Mouse (Mus musculus) heart, embryonic 10.5 days (tissue): ENCODE data around the gene Txndc2. TPM values are rescaled to one million over a fixed set of nuclear protein-coding genes. Genes with fewer than 3 reads are reported as not detected.
"Not testable (repeated sequence)": the region's sequence is repeated elsewhere in the genome, so short reads cannot be mapped to it uniquely, and the experiment has no call there.

Experiments
- DNase-seq: peaks from one replicate; pipeline ENCODE4 v3.0.0-alpha.2; 2017; ENCODE audit warnings: low spot score
- H3K27ac ChIP-seq: fragments of 300-500 bp; sonication (generic); 2 replicates; pipeline ENCODE4 v1.5.1; 2016; ENCODE audit warnings: mild to moderate bottlenecking
- H3K27me3 ChIP-seq: fragments of 300-500 bp; sonication (generic); 2 replicates; pipeline ENCODE4 v1.6.1; 2016; ENCODE audit warnings: mild to moderate bottlenecking; ENCODE audit not compliant: poor library complexity, insufficient read depth, severe bottlenecking
- H3K36me3 ChIP-seq: fragments of 300-500 bp; sonication (generic); 2 replicates; pipeline ENCODE4 v1.6.1; 2016; ENCODE audit warnings: mild to moderate bottlenecking, moderate library complexity
- H3K4me1 ChIP-seq: fragments of 300-500 bp; sonication (generic); 2 replicates; pipeline ENCODE4 v1.6.1; 2016; ENCODE audit warnings: mild to moderate bottlenecking
- H3K4me3 ChIP-seq: fragments of 300-500 bp; sonication (generic); 2 replicates; pipeline ENCODE4 v1.5.1; 2016; ENCODE audit warnings: mild to moderate bottlenecking, moderate library complexity
- H3K9me3 ChIP-seq: fragments of 300-500 bp; sonication (generic); 2 replicates; pipeline ENCODE4 v1.6.1; 2016; ENCODE audit warnings: mild to moderate bottlenecking, moderate library complexity
- WGBS: fragments of 180-500 bp; shearing (Covaris S2); methylation state at CpG from one replicate; pipeline ENCODE4 v1.1.7; 2016; 5-methylcytosine and 5-hydroxymethylcytosine counted together
- polyA plus RNA-seq: library from polyadenylated mRNA; unstranded; fragments of >200 nt; fragmentation: Nextera tagmentation; extraction: Ambion mirVana; gene quantifications from 2 replicates; pipeline ENCODE4 v1.2.1, GENCODE M21; 2016

The Txndc2 gene
- polyA plus RNA-seq, 1 experiment from 2014 or later, result not detected

- Histone ChIP-seq H3K27me3 (no peaks in the 10 kb centered on the region), H3K27ac (no peak overlapping the region), H3K36me3 (0 out of 2 replicates have a peak, but pooled peaks cover 7% of the 10 kb centered on the region), H3K4me3 (no peak overlapping the region), H3K4me1 (peaks cover 17% of the 10 kb centered on the region), H3K9me3 (no peaks in the 10 kb centered on the region)
- 75% methylated on average over 9 of the region's 9 CpGs for whole genome bisulfite sequencing
- no peak for DNase-seq
These were observed 6.6 kb upstream of the Txndc2 start for GRCm38 (mm10) chr17:65648371-65649174.

DNA sequence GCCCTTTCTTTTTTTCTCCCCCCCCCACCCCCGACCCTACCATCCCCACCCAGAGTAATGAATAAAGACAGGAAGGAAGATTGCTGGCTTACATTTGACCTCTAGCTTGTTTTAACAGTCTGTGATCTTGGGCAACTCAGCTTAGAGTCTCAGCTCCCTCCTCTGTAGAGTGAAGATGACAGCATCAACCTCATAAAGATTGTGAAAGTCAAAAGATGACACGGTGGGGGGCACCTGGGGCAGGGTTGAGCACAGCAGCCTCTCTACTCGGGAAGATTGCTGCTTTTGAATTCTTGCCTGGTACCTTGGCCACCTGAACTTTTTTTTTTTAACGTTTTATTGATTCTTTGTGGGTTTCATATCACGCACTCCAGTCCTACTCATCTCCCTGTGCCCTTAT lies 6.0 kb upstream of the Txndc2 start:
- Histone ChIP-seq H3K4me1 (peaks cover 22% of the 10 kb centered on the region), H3K27ac (no peak overlapping the region), H3K9me3 (no peaks in the 10 kb centered on the region), H3K4me3 (no peak overlapping the region), H3K36me3 (0 out of 2 replicates have a peak, but pooled peaks cover 7% of the 10 kb centered on the region), H3K27me3 (no peaks in the 10 kb centered on the region)
- 57% methylated on average over 5 of the region's 5 CpGs for WGBS
- DNase-seq, result no peak

GRCm38 (mm10) chr17:65647226-65647625 lies 5.3 kb upstream of the Txndc2 start:
- Histone ChIP-seq H3K36me3 (0 out of 2 replicates have a peak, but pooled peaks cover 7% of the 10 kb centered on the region), H3K4me1 (peaks cover 22% of the 10 kb centered on the region), H3K27ac (no peak overlapping the region), H3K9me3 (no peaks in the 10 kb centered on the region), H3K4me3 (no peak overlapping the region), H3K27me3 (no peaks in the 10 kb centered on the region)
- no peak for DNase-seq
- WGBS, result 66% methylated on average over 6 of the region's 6 CpGs

DNA sequence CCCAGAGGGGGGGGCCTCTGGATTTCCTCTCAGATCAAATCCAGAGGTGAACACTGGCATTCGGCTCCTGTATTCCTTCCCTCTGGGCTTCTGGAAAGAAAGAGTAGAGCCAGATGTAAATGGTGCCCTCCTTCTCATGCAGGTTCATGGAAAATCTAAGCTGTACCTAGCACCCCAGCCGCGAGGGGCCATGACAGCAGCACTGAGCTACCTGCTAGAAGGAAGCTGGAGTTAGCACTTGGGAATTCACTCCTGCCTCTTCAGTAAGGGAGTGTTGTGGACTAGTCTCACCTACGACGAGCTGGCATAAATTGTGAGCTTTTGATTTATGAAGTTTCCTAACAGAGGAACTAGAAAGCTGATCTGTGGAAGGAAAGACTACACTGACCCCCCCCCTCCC lies 1.6 kb upstream of the Txndc2 start:
- Histone ChIP-seq H3K36me3 (no peaks in the 10 kb centered on the region), H3K9me3 (no peaks in the 10 kb centered on the region), H3K4me1 (peaks cover 13% of the 10 kb centered on the region), H3K27me3 (no peaks in the 10 kb centered on the region), H3K27ac (no peak overlapping the region), H3K4me3 (no peak overlapping the region)
- no peak for DNase-seq
- 86% methylated on average over 5 of the region's 5 CpGs for WGBS

DNA sequence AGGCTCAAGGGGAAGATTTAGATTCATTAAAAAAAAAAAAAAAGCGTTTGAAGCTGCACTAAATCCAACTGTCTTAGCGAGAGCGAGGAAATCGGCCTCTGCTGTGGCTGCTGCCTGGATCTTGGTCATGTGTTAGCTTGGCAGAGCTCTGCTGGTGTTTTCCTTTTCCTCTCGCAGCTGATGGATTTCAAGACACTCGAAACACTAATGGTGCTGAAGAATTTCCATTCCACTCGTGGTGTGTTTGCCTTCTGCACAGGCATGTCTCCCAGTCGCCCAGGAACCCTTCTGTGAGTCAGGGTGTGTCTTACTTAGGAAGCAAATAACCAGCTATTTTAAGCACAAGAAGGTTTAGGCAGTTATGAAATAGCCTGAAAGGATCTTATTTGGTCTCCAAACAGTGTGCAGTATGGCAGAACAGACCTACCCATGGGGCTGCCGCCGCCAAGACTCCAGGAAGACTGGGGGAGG lies 1.1 kb upstream of the Txndc2 start:
- no peak for DNase-seq
- peaks cover 8% of the 10 kb centered on the region; the same call in 1 of the 2 replicates for H3K4me1 ChIP-seq
- H3K9me3 ChIP-seq, result no peaks in the 10 kb centered on the region
- 58% methylated on average over 10 of the region's 10 CpGs for WGBS
- H3K27me3 ChIP-seq, result no peaks in the 10 kb centered on the region
- H3K36me3 ChIP-seq, result no peaks in the 10 kb centered on the region
- H3K27ac ChIP-seq, result no peak overlapping the region; the same call in 1 of the 2 replicates
- no peak overlapping the region for H3K4me3 ChIP-seq

GRCm38 (mm10) chr17:65642578-65642991 lies 617 bp upstream of the Txndc2 start:
- WGBS, result 72% methylated on average over 5 of the region's 5 CpGs
- H3K27ac ChIP-seq, result no peak overlapping the region
- DNase-seq, result no peak
- no peaks in the 10 kb centered on the region for H3K36me3 ChIP-seq
- H3K27me3 ChIP-seq, result no peaks in the 10 kb centered on the region
- peaks cover 8% of the 10 kb centered on the region; the same call in 1 of the 2 replicates for H3K4me1 ChIP-seq
- H3K4me3 ChIP-seq, result no peak overlapping the region
- H3K9me3 ChIP-seq, result no peaks in the 10 kb centered on the region

GRCm38 (mm10) chr17:65639144-65639543 lies 2.8 kb downstream of the Txndc2 start:
- H3K4me3 ChIP-seq, result no peak overlapping the region
- H3K9me3 ChIP-seq, result no peaks in the 10 kb centered on the region
- H3K27ac ChIP-seq, result no peak overlapping the region
- no peaks in the 10 kb centered on the region for H3K27me3 ChIP-seq
- H3K4me1 ChIP-seq, result peaks cover 13% of the 10 kb centered on the region; the same call in 1 of the 2 replicates
- no peaks in the 10 kb centered on the region for H3K36me3 ChIP-seq
- DNase-seq, result no peak
- 83% methylated on average over 1 of the region's 1 CpGs for WGBS

DNA sequence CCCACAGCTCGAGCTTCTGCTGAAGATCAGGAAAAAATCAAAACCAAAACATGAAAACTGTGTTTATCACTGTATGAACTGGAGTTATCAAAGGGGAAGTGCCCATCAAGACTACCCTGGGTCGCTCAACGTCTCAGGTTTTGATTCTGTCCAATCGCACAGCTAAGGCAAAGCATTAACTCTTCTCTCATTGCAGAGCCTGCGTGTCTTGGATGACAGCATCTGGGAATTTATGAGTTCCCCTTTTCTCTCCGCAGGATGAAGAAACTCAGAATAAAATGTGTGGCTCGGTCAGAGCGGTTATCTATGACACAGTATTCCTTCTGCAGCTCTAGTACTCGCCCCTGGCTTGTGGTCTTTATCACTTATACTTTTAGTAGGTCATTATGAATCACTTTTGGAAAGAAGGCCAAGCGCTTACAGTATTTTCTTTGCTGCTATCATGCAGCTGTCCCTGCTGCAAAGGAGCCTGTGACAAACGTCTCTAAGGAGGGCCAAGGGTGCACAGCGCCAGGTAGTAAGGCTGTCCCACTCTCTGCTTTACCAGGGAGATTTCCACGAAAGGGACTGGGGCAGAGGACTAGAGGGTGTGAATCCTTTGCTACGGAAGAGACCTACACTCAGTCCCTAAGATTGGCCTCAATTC lies 6.1 kb downstream of the Txndc2 start:
- 67% methylated on average over 14 of the region's 14 CpGs for WGBS
- no peaks in the 10 kb centered on the region for H3K27me3 ChIP-seq

GRCm38 (mm10) chr17:65629943-65630342 lies 12.0 kb downstream of the Txndc2 start:
- Histone ChIP-seq H3K27me3 (no peaks in the 10 kb centered on the region), H3K9me3 (no peaks in the 10 kb centered on the region), H3K4me3 (no peak overlapping the region), H3K27ac (no peak overlapping the region), H3K36me3 (no peaks in the 10 kb centered on the region), H3K4me1 (0 out of 2 replicates have a peak, but pooled peaks cover 4% of the 10 kb centered on the region)
- 73% methylated on average over 6 of the region's 6 CpGs for WGBS
- DNase-seq, result no peak

More for the DNA sequence above, 6.1 kb downstream of the Txndc2 start:
- 0 out of 2 replicates have a peak overlapping the region, but pooled peaks have one; percentile 1 for H3K27ac ChIP-seq
- 0 out of 2 replicates have a peak, but pooled peaks cover 8% of the 10 kb centered on the region for H3K4me1 ChIP-seq
- no peaks in the 10 kb centered on the region for H3K9me3 ChIP-seq
- H3K36me3 ChIP-seq, result no peaks in the 10 kb centered on the region
- no peak overlapping the region for H3K4me3 ChIP-seq
- no peak for DNase-seq

DNA sequence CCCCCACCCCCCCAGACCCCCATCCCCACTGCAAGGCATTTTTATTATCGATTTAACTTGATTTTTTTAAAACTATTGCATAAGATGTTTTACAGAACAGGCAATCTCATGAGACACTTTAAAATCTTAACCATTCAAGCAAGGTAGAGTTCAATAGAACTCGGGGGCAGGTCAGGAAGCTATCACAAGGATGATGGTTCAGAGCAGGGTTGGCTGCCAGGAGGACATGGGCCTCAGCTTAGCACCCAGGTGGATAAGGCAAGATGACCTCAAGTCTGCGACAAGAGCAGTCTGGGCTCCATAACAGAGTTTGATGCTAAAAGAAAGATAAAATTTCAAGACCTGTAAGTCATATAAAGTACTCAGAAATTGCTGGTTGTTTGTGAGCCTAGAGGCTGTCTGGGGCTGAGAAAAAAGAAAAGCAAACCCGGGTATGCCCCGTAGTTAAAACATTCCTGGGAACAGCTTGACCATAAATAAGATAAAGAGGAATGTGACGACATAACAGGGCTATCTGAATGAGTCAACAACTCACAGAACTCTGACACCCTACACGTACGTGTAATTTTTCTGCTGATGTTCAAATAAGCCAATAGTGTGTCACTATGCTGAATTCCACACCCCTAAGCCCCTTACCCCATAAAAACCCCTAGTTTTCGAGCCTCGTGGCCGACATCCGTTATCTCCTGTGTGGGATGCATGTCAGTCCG lies 13.0 kb downstream of the Txndc2 start:
- not testable (repeated sequence) for DNase-seq, H3K4me1 ChIP-seq, H3K36me3 ChIP-seq, H3K9me3 ChIP-seq, H3K4me3 ChIP-seq, H3K27me3 ChIP-seq, H3K27ac ChIP-seq
- 57% methylated on average over 13 of the region's 13 CpGs for whole genome bisulfite sequencing

GRCm38 (mm10) chr17:65626301-65626700 lies 15.7 kb downstream of the Txndc2 start:
- 82% methylated on average over 6 of the region's 6 CpGs for WGBS
- Histone ChIP-seq H3K27me3 (no peaks in the 10 kb centered on the region), H3K27ac (no peak overlapping the region), H3K9me3 (no peaks in the 10 kb centered on the region), H3K36me3 (no peaks in the 10 kb centered on the region), H3K4me1 (no peaks in the 10 kb centered on the region), H3K4me3 (no peak overlapping the region)
- DNase-seq, result peak; percentile 64

DNA sequence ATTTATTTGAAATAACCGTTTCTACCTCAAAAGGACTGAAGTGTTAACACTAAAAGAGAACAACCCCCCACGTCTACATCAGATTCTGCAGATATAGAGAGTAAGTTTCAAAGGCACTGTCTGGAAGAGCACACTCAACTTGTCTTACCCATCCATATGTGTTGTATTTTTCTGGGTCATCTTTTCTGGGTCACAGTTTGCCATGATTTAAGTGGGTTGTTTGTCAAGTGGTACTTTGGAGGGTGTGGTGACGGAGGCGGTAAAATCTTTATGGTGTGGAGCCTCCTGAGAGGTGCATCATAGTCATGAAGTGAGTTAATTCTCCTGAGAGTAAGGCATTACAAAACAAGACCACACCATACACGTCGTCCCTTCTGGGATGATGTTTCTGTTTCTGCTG lies 16.4 kb downstream of the Txndc2 start:
- no peaks in the 10 kb centered on the region for H3K27me3 ChIP-seq
- no peak overlapping the region for H3K4me3 ChIP-seq
- H3K4me1 ChIP-seq, result no peaks in the 10 kb centered on the region
- WGBS, result 82% methylated on average over 6 of the region's 6 CpGs
- DNase-seq, result peak; percentile 24
- no peaks in the 10 kb centered on the region for H3K9me3 ChIP-seq
- no peaks in the 10 kb centered on the region for H3K36me3 ChIP-seq
- no peak overlapping the region for H3K27ac ChIP-seq

- Histone ChIP-seq H3K9me3 (no peaks in the 10 kb centered on the region), H3K27ac (no peak overlapping the region), H3K36me3 (no peaks in the 10 kb centered on the region), H3K4me1 (no peaks in the 10 kb centered on the region), H3K4me3 (no peak overlapping the region), H3K27me3 (no peaks in the 10 kb centered on the region)
- DNase-seq, result no peak
These were observed 18.8 kb downstream of the Txndc2 start for GRCm38 (mm10) chr17:65623130-65623529.
